Mouse (Mus musculus) liver, postnatal 0 days (tissue): ENCODE measurements at regions not wholly inside any gene's neighbourhood (a gene's known extent, or its start where the extent isn't known, plus 50 kb on each side); places are given as distances from the start of the nearest gene placed in this dataset.

Source experiments
- CTCF ChIP-seq: sonication (generic); IDR thresholded peaks from 2 replicates; pipeline ENCODE4 v1.5.1; 2016; ENCODE audit warnings: antibody characterized with exemption, low read depth
- EP300 ChIP-seq: IDR thresholded peaks from 2 replicates; pipeline ENCODE4 v1.6.1; 2016; ENCODE audit warnings: antibody characterized with exemption, low read depth, mild to moderate bottlenecking

GRCm38 (mm10) chr6:117437411-117438101 is 269.2 kb downstream of the Cxcl12 start:
- TF ChIP-seq CTCF = no peak
- no peak for TF ChIP-seq EP300
